Mouse (Mus musculus) G1E (cell line): ENCODE data around the gene Gja5.

ENCODE experiments used
- CTCF ChIP-seq: IDR thresholded peaks from 2 replicates; pipeline ENCODE4 v1.5.1; 2012; ENCODE audit warnings: low read depth, low read length, inconsistent platforms, mixed read lengths
- GATA1 ChIP-seq: IDR thresholded peaks from 2 replicates; pipeline ENCODE4 v1.6.1; 2012; ENCODE audit warnings: borderline replicate concordance, low read length, inconsistent platforms, mixed read lengths
- GATA2 ChIP-seq: IDR thresholded peaks from 2 replicates; pipeline ENCODE4 v1.6.1; 2012; ENCODE audit warnings: low read depth, low read length, inconsistent platforms, borderline replicate concordance
- TAL1 ChIP-seq: conservative IDR thresholded peaks from 2 replicates; pipeline ENCODE4 v1.6.1; 2012; ENCODE audit warnings: low read depth, low read length, inconsistent platforms, mixed read lengths

DNA sequence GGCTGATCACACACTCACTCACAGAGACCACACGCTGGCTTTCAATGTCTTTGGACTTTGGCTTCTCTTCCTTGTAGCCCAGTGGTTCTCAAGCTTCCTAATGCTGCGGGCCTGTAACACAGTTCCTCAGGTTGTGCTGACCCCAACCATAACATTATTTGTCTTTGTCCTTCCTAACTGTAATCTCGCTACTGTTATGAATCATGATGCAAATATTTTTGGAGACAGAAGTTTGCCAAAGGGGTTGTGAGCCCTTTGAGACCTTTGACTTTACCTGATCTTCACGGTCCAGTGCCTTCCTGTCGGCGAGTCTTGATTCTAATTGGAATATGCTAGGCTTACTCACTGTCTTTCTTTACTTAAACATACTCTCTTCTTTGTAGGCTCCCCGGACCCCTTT is 70.0 kb downstream of the Gja5 start:
- TF ChIP-seq GATA1, result no peak
- no peak for TF ChIP-seq TAL1
- no peak for TF ChIP-seq CTCF
- no peak for TF ChIP-seq GATA2
